Mouse (Mus musculus): Measurements from ENCODE around the gene Mab21l2. TPM values are rescaled to one million over a fixed set of nuclear protein-coding genes. Genes with fewer than 3 reads are reported as not detected.

Gene Mab21l2
- polyA plus RNA-seq, 1 experiment, result not detected

DNA sequence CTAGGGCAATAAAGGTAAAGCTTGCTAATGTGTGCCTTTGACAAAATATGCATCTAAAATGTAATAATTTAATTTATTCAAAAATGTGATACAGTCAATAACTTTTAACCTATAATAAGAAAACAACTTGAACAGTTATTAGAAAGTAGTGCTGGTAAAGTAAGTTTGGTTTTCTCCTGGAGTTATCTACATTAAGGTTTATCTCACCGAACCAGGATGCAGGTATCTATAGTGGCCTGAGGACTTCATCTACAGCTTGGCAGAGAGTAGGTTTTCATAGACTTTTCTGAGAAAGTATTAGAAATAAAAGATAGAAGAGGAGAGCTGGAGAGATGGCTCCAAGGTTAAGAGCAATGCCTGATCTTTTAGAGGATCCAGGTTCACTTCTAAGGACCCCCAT lies 13.0 kb upstream of the Mab21l2 start:
- Histone ChIP-seq H3K9me3 (replicated peaks; ENCODE audit: control insufficient read depth, insufficient read depth, low read length, poor library complexity, severe bottlenecking) (no peaks in the 10 kb centered on the region), H3K4me3 (ENCODE audit: low read depth, low read length) (no peak overlapping the region), H3K9ac (ENCODE audit: low read depth, poor library complexity, severe bottlenecking) (no peak overlapping the region), H3K4me1 (ENCODE audit: control insufficient read depth, insufficient read depth, low read length) (peaks cover 1% of the 10 kb centered on the region), H3K27ac (ENCODE audit: insufficient read depth, low read length) (no peak overlapping the region), H3K27me3 (ENCODE audit: control insufficient read depth, insufficient read depth, low read length, poor library complexity, severe bottlenecking) (no peaks in the 10 kb centered on the region), H3K36me3 (ENCODE audit: control insufficient read depth, insufficient read depth, low read length, poor library complexity, severe bottlenecking) (no peaks in the 10 kb centered on the region)
- TF ChIP-seq POLR2A (IDR thresholded peaks at IDR 0.05; ENCODE audit: insufficient read depth, low read length) (no peak), EP300 (IDR thresholded peaks at IDR 0.05; ENCODE audit: insufficient read depth, low read depth, low read length) (no peak), CTCF (IDR thresholded peaks at IDR 0.05; ENCODE audit: low read depth, low read length) (no peak)

DNA sequence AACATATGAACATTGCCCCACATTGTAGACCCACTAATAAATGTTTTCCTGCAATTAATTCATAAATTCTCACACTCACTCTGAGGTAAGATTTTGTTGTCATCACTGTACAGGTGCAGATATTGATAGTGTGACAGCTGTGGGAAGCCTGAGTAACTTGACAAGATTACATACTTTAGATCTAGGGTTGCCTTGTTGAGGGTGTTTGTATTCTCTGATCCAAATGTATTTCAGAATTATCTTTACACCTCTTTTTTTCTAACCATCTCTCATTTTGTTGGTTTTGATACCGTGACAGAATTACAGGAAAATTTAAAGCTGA lies 12.6 kb upstream of the Mab21l2 start:
- H3K27me3 ChIP-seq (ENCODE audit: control insufficient read depth, insufficient read depth, low read length, poor library complexity, severe bottlenecking), result no peaks in the 10 kb centered on the region
- no peak overlapping the region for H3K4me3 ChIP-seq (ENCODE audit: low read depth, low read length)
- H3K9ac ChIP-seq (ENCODE audit: low read depth, poor library complexity, severe bottlenecking), result no peak overlapping the region
- peaks cover 1% of the 10 kb centered on the region for H3K4me1 ChIP-seq (ENCODE audit: control insufficient read depth, insufficient read depth, low read length)
- no peaks in the 10 kb centered on the region for H3K36me3 ChIP-seq (ENCODE audit: control insufficient read depth, insufficient read depth, low read length, poor library complexity, severe bottlenecking)
- TF ChIP-seq EP300 (IDR thresholded peaks at IDR 0.05; ENCODE audit: insufficient read depth, low read depth, low read length) (no peak), POLR2A (IDR thresholded peaks at IDR 0.05; ENCODE audit: insufficient read depth, low read length) (no peak), CTCF (IDR thresholded peaks at IDR 0.05; ENCODE audit: low read depth, low read length) (no peak)
- no peak overlapping the region for H3K27ac ChIP-seq (ENCODE audit: insufficient read depth, low read length)
- no peaks in the 10 kb centered on the region for H3K9me3 ChIP-seq (replicated peaks; ENCODE audit: control insufficient read depth, insufficient read depth, low read length, poor library complexity, severe bottlenecking)

DNA sequence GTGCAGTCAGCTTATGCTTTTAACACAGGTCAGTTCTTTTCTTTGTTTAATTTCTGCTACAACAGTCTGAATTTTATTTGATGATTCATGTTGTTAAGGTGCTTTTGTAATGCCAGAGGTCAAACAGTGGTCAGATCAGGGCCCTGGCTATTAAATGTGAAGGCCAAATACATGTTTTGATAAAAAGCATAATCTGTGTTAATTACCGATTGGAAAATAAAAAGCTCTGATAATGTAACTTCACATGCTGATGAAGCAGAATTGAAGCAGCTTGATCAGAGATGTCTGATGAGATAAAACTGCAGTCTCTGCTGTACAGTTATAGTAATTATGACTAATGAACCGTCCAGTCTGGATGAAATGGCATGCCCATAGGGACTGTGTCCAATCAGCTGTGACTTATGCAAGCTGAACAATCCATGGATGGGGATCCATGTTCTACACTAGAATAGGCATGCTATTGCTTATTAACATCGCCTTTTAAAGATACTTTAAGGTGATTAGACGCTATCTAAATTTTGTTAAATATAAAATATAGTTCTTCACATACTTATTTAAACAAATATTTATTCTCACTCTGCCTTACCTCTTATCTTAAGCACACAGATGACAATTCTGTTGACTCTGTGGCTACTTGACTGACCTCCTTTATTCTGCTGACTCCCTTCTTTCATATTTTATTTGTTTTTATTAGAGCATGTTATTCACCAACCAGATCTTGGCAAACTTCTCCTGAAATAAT lies 12.0 kb upstream of the Mab21l2 start:
- Histone ChIP-seq H3K36me3 (ENCODE audit: control insufficient read depth, insufficient read depth, low read length, poor library complexity, severe bottlenecking) (no peaks in the 10 kb centered on the region), H3K27ac (ENCODE audit: insufficient read depth, low read length) (no peak overlapping the region), H3K4me1 (ENCODE audit: control insufficient read depth, insufficient read depth, low read length) (no peaks in the 10 kb centered on the region), H3K27me3 (ENCODE audit: control insufficient read depth, insufficient read depth, low read length, poor library complexity, severe bottlenecking) (no peaks in the 10 kb centered on the region), H3K9ac (ENCODE audit: low read depth, poor library complexity, severe bottlenecking) (no peak overlapping the region), H3K9me3 (replicated peaks; ENCODE audit: control insufficient read depth, insufficient read depth, low read length, poor library complexity, severe bottlenecking) (no peaks in the 10 kb centered on the region), H3K4me3 (ENCODE audit: low read depth, low read length) (no peak overlapping the region)
- TF ChIP-seq POLR2A (IDR thresholded peaks at IDR 0.05; ENCODE audit: insufficient read depth, low read length) (no peak), EP300 (IDR thresholded peaks at IDR 0.05; ENCODE audit: insufficient read depth, low read depth, low read length) (no peak), CTCF (IDR thresholded peaks at IDR 0.05; ENCODE audit: low read depth, low read length) (no peak)

DNA sequence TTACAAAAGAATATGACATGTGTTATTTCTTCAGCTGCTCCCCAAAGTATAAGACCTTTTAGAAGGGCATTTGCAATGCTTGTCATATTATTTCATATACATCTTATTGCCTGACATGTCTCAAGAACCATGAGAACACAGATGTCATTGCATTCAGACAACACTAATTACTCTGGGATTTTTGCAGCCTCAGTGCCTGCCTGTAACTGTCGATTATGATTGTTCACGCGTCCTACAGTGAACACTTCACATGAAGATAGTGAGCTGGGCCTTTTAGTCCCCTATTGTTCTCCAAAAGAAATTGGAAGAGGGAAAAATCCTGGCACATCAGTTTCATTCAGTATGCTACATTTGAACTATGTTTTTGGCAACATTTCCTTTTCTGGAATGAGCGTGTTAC lies 11.2 kb upstream of the Mab21l2 start:
- Histone ChIP-seq H3K27ac (ENCODE audit: insufficient read depth, low read length) (no peak overlapping the region), H3K9ac (ENCODE audit: low read depth, poor library complexity, severe bottlenecking) (no peak overlapping the region), H3K36me3 (ENCODE audit: control insufficient read depth, insufficient read depth, low read length, poor library complexity, severe bottlenecking) (no peaks in the 10 kb centered on the region), H3K9me3 (replicated peaks; ENCODE audit: control insufficient read depth, insufficient read depth, low read length, poor library complexity, severe bottlenecking) (no peaks in the 10 kb centered on the region), H3K4me3 (ENCODE audit: low read depth, low read length) (no peak overlapping the region), H3K27me3 (ENCODE audit: control insufficient read depth, insufficient read depth, low read length, poor library complexity, severe bottlenecking) (no peaks in the 10 kb centered on the region), H3K4me1 (ENCODE audit: control insufficient read depth, insufficient read depth, low read length) (no peaks in the 10 kb centered on the region)
- TF ChIP-seq EP300 (IDR thresholded peaks at IDR 0.05; ENCODE audit: insufficient read depth, low read depth, low read length), result no peak
- no peak for TF ChIP-seq POLR2A (IDR thresholded peaks at IDR 0.05; ENCODE audit: insufficient read depth, low read length)
- TF ChIP-seq CTCF (IDR thresholded peaks at IDR 0.05; ENCODE audit: low read depth, low read length), result no peak

DNA sequence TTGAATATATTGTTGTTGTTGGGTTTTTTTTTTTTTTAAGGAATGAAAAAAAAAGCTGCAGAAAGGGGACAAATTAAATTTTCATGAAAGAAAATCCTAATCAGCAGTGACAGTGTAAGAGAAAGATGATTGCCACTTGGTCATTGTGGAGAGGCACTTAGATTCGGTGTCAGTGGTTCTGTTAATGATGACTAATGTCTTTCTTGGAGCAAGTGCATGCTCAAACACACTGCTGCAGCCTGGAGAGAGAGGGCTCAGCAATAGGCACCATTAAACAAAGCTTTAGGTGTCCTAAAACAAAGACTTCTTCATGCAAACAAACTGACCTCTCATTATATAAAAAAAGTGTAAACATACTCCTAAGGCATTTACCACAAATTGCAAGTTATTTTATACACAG lies 10.5 kb upstream of the Mab21l2 start:
- Histone ChIP-seq H3K4me3 (ENCODE audit: low read depth, low read length) (no peak overlapping the region), H3K36me3 (ENCODE audit: control insufficient read depth, insufficient read depth, low read length, poor library complexity, severe bottlenecking) (no peaks in the 10 kb centered on the region), H3K27ac (ENCODE audit: insufficient read depth, low read length) (no peak overlapping the region), H3K9me3 (replicated peaks; ENCODE audit: control insufficient read depth, insufficient read depth, low read length, poor library complexity, severe bottlenecking) (no peaks in the 10 kb centered on the region), H3K4me1 (ENCODE audit: control insufficient read depth, insufficient read depth, low read length) (no peaks in the 10 kb centered on the region), H3K27me3 (ENCODE audit: control insufficient read depth, insufficient read depth, low read length, poor library complexity, severe bottlenecking) (no peaks in the 10 kb centered on the region), H3K9ac (ENCODE audit: low read depth, poor library complexity, severe bottlenecking) (no peak overlapping the region)
- TF ChIP-seq CTCF (IDR thresholded peaks at IDR 0.05; ENCODE audit: low read depth, low read length) (no peak), EP300 (IDR thresholded peaks at IDR 0.05; ENCODE audit: insufficient read depth, low read depth, low read length) (no peak), POLR2A (IDR thresholded peaks at IDR 0.05; ENCODE audit: insufficient read depth, low read length) (no peak)

DNA sequence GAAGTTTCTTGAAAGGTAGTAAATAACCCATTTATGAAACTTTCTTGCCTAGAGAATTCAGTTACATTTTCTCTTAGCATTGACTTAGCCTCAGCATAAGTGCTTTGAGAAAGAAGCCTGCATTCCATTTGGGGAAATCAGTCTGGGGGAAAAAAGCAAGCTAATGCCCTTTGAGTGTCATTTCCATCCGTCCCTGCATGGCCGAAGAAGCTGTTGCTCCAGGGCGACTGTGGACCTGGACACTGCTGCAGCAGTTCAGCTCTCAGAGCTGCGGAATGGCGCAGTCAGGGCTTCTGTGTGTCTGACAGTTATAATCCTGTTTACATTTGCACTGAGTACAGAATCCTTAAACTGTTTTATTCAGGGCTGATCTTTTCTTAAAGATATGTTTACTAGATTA lies 3.7 kb upstream of the Mab21l2 start:
- H3K36me3 ChIP-seq (ENCODE audit: control insufficient read depth, insufficient read depth, low read length, poor library complexity, severe bottlenecking), result no peaks in the 10 kb centered on the region
- H3K4me1 ChIP-seq (ENCODE audit: control insufficient read depth, insufficient read depth, low read length), result no peaks in the 10 kb centered on the region

More for the DNA sequence above, 3.7 kb upstream of the Mab21l2 start:
- H3K4me3 ChIP-seq (ENCODE audit: low read depth, low read length), result no peak overlapping the region
- no peaks in the 10 kb centered on the region for H3K27me3 ChIP-seq (ENCODE audit: control insufficient read depth, insufficient read depth, low read length, poor library complexity, severe bottlenecking)
- no peak overlapping the region for H3K27ac ChIP-seq (ENCODE audit: insufficient read depth, low read length)
- H3K9ac ChIP-seq (ENCODE audit: low read depth, poor library complexity, severe bottlenecking), result no peak overlapping the region
- no peak for TF ChIP-seq POLR2A (IDR thresholded peaks at IDR 0.05; ENCODE audit: insufficient read depth, low read length)
- no peaks in the 10 kb centered on the region for H3K9me3 ChIP-seq (replicated peaks; ENCODE audit: control insufficient read depth, insufficient read depth, low read length, poor library complexity, severe bottlenecking)
